Mouse (Mus musculus) myocyte (in vitro differentiated cells): Measurements from ENCODE around the gene Pcyox1. TPM values are rescaled to one million over a fixed set of nuclear protein-coding genes. Genes with fewer than 3 reads are reported as not detected.

Experiments
- H3K27me3 ChIP-seq: one replicate; pipeline ENCODE4 v1.6.1; 2011; ENCODE audit not compliant: control insufficient read depth, insufficient read depth, insufficient read length
- H3K36me3 ChIP-seq: one replicate; pipeline ENCODE4 v1.6.1; 2011; ENCODE audit not compliant: control insufficient read depth, insufficient read depth
- H3K4me2 ChIP-seq: one replicate; pipeline ENCODE4 v1.6.1; 2011; ENCODE audit warnings: low read depth, control low read depth
- H3K4me3 ChIP-seq: one replicate; pipeline ENCODE4 v1.5.1; 2011; ENCODE audit warnings: mild to moderate bottlenecking, control low read depth, moderate library complexity
- H3K79me2 ChIP-seq: one replicate; pipeline ENCODE4 v1.6.1; 2011; ENCODE audit not compliant: control insufficient read depth, insufficient read depth
- H3ac ChIP-seq: one replicate; pipeline ENCODE4 v1.6.1; 2011; ENCODE audit not compliant: control insufficient read depth, insufficient read length
- CEBPB ChIP-seq: IDR thresholded peaks from 2 replicates; pipeline ENCODE4 v1.6.1; 2011; ENCODE audit warnings: mild to moderate bottlenecking, moderate library complexity; ENCODE audit not compliant: poor library complexity, insufficient read depth, severe bottlenecking
- E2F4 ChIP-seq: IDR thresholded peaks from one replicate; pipeline ENCODE4 v1.6.1; 2011; ENCODE audit warnings: mild to moderate bottlenecking, control low read depth, moderate library complexity; ENCODE audit not compliant: insufficient read depth
- MAX ChIP-seq: IDR thresholded peaks from one replicate; pipeline ENCODE4 v1.6.1; 2011; ENCODE audit warnings: low read depth, mild to moderate bottlenecking, control low read depth
- MYOD1 ChIP-seq, 3 experiments: IDR thresholded peaks; one replicate each; pipeline ENCODE4 v1.6.1; 2011; ENCODE audit warnings: control low read depth in 2 of 3, low read depth in 2 of 3, mild to moderate bottlenecking in 2 of 3, moderate library complexity in 1 of 3; ENCODE audit not compliant: insufficient read length in 2 of 3, control insufficient read depth in 1 of 3
- MYOG ChIP-seq, 3 experiments: IDR thresholded peaks; one replicate each; pipeline ENCODE4 v1.6.1; 2011; ENCODE audit warnings: control low read depth in 2 of 3, low read depth in 2 of 3, mild to moderate bottlenecking in 2 of 3; ENCODE audit not compliant: insufficient read length in 2 of 3, control insufficient read depth in 1 of 3, insufficient read depth in 1 of 3
- POLR2A ChIP-seq: IDR thresholded peaks from one replicate; pipeline ENCODE4 v1.6.1; 2011; ENCODE audit warnings: low read depth, mild to moderate bottlenecking, control low read depth, moderate library complexity; ENCODE audit not compliant: insufficient read length
- POLR2AphosphoS2 ChIP-seq: IDR thresholded peaks from one replicate; pipeline ENCODE4 v1.6.1; 2011; ENCODE audit warnings: low read depth, control low read depth; ENCODE audit not compliant: insufficient read length
- REST ChIP-seq: IDR thresholded peaks from one replicate; pipeline ENCODE4 v1.6.1; 2011; ENCODE audit warnings: mild to moderate bottlenecking, control low read depth, moderate library complexity; ENCODE audit not compliant: insufficient read depth, insufficient read length
- SRF ChIP-seq: IDR thresholded peaks from one replicate; pipeline ENCODE4 v1.6.1; 2011; ENCODE audit warnings: low read depth; ENCODE audit not compliant: control insufficient read depth, insufficient read length
- TCF12 ChIP-seq: IDR thresholded peaks from one replicate; pipeline ENCODE4 v1.6.1; 2011; ENCODE audit warnings: mild to moderate bottlenecking, control low read depth; ENCODE audit not compliant: poor library complexity, insufficient read depth, severe bottlenecking
- TCF3 ChIP-seq: IDR thresholded peaks from one replicate; pipeline ENCODE4 v1.6.1; 2011; ENCODE audit warnings: low read depth, control low read depth; ENCODE audit not compliant: insufficient read length
- USF1 ChIP-seq: IDR thresholded peaks from one replicate; pipeline ENCODE4 v1.6.1; 2011; ENCODE audit warnings: low read depth, mild to moderate bottlenecking, control low read depth, moderate library complexity
- polyA plus RNA-seq: library from polyadenylated mRNA; unstranded; fragments of >200 nt; fragmentation: generic; extraction: Trizol; gene quantifications from one replicate; pipeline ENCODE4 v1.2.1, GENCODE M21; 2012; ENCODE audit warnings: missing spikeins

The Pcyox1 gene
- polyA plus RNA-seq, 1 experiment: 25.1 TPM

DNA sequence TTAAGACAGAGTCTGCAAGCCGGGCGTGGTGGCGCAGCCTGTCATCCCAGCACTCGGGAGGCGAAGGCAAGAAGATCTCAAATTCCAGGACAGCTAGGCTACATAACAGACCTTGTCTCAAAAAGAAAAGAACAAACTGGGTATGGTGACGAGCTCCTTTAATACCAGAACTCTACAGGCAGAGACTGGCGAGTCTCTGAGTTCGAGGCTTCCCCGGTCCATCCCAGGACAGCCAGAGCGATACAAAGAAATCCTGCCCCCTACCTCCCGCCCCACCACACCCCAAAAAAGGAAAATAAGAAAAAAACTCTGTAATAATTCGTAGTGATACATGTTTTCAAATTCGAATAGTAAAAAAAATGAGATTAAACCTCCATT lies 42.2 kb upstream of the Pcyox1 start:
- TF ChIP-seq MAX: no peak
- no peak for TF ChIP-seq MYOG (IDR thresholded peaks at IDR 0.05; ENCODE audit: control insufficient read depth in 1 of 3, insufficient read depth in 1 of 3, insufficient read length in 2 of 3, low read depth in 2 of 3)
- no peak for TF ChIP-seq POLR2A
- no peak for TF ChIP-seq CEBPB
- no peak for TF ChIP-seq SRF
- TF ChIP-seq POLR2AphosphoS2: no peak
- no peak for TF ChIP-seq TCF3
- TF ChIP-seq MYOD1 (IDR thresholded peaks at IDR 0.05; ENCODE audit: control insufficient read depth in 1 of 3, insufficient read length in 2 of 3, low read depth in 2 of 3): no peak
- no peak for TF ChIP-seq REST
- TF ChIP-seq E2F4: no peak
- no peak for TF ChIP-seq TCF12
- no peak for TF ChIP-seq USF1
- Histone ChIP-seq H3K4me3 (peak overlapping the region; percentile 74), H3K36me3 (peaks cover 10% of the 10 kb centered on the region), H3ac (peak overlapping the region; percentile 67), H3K27me3 (no peaks in the 10 kb centered on the region), H3K4me2 (peak overlapping the region; percentile 93), H3K79me2 (peaks cover 11% of the 10 kb centered on the region)

GRCm38 (mm10) chr6:86438272-86439118 lies 41.5 kb upstream of the Pcyox1 start, which contains the start of gene C87436:
TSS of gene C87436 (plus strand) at chr6:86438374.
- Histone ChIP-seq H3K4me3 (peak within 1 kb of the TSS; percentile 74), H3K27me3 (no peaks in the 10 kb centered on the region), H3K4me2 (peak within 1 kb of the TSS; percentile 97), H3ac (peak within 1 kb of the TSS; percentile 67), H3K36me3 (peaks cover 14% of the 10 kb centered on the region), H3K79me2 (peaks cover 11% of the 10 kb centered on the region)
- TF ChIP-seq POLR2AphosphoS2 (peak; percentile 95), TCF12 (no peak), CEBPB (no peak), MYOD1 (IDR thresholded peaks at IDR 0.05; ENCODE audit: control insufficient read depth in 1 of 3, insufficient read length in 2 of 3, low read depth in 2 of 3) (no peak), TCF3 (no peak), POLR2A (peak; percentile 68), MYOG (IDR thresholded peaks at IDR 0.05; ENCODE audit: control insufficient read depth in 1 of 3, insufficient read depth in 1 of 3, insufficient read length in 2 of 3, low read depth in 2 of 3) (peak in 1 of 3 experiments; percentile 11), USF1 (peak; percentile 100), REST (no peak), E2F4 (peak; percentile 64), MAX (peak; percentile 38), SRF (peak; percentile 77)

- TF ChIP-seq POLR2AphosphoS2 (peak; percentile 79), TCF12 (no peak), POLR2A (peak; percentile 21), CEBPB (no peak)
- Histone ChIP-seq H3K4me3 (peak overlapping the region; percentile 74), H3K27me3 (no peaks in the 10 kb centered on the region), H3K79me2 (peaks cover 11% of the 10 kb centered on the region), H3K36me3 (peaks cover 20% of the 10 kb centered on the region), H3ac (peak overlapping the region; percentile 67), H3K4me2 (peak overlapping the region; percentile 97)
Measured at GRCm38 (mm10) chr6:86437711-86438110, 40.8 kb upstream of the Pcyox1 start.

GRCm38 (mm10) chr6:86433696-86434095 lies 36.7 kb upstream of the Pcyox1 start:
- Histone ChIP-seq H3K4me2 (no peak overlapping the region), H3K27me3 (no peaks in the 10 kb centered on the region), H3K79me2 (no peaks in the 10 kb centered on the region), H3ac (no peak overlapping the region), H3K4me3 (no peak overlapping the region), H3K36me3 (peaks cover 46% of the 10 kb centered on the region)
- TF ChIP-seq TCF12 (no peak), E2F4 (no peak), REST (no peak), TCF3 (no peak), SRF (no peak), MAX (no peak), CEBPB (no peak), POLR2AphosphoS2 (no peak), POLR2A (no peak), MYOG (IDR thresholded peaks at IDR 0.05; ENCODE audit: control insufficient read depth in 1 of 3, insufficient read depth in 1 of 3, insufficient read length in 2 of 3, low read depth in 2 of 3) (no peak), MYOD1 (IDR thresholded peaks at IDR 0.05; ENCODE audit: control insufficient read depth in 1 of 3, insufficient read length in 2 of 3, low read depth in 2 of 3) (no peak), USF1 (no peak)

DNA sequence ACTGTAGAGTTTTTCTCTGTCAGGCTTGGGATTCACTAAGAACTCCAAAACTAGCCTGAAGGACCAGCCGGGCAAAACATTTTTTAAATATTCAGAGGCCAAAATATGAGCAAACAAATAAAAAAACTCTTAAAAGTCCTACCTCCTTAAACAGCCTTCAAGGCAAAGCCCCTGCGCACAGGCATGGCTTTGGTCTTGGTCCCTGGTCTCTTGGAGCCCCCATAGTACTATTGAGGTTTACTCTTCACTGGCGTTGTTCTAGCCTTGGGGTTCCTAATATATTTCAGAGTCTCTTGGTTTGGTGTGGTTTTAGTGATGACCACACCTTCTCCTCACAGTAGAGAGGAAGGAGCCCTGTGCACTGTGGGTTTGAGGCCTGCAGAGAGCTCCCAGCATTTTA lies 34.6 kb upstream of the Pcyox1 start:
- H3K27me3 ChIP-seq: no peaks in the 10 kb centered on the region
- H3ac ChIP-seq: no peak overlapping the region
- H3K4me3 ChIP-seq: no peak overlapping the region
- TF ChIP-seq POLR2A (no peak), USF1 (no peak), MYOD1 (IDR thresholded peaks at IDR 0.05; ENCODE audit: control insufficient read depth in 1 of 3, insufficient read length in 2 of 3, low read depth in 2 of 3) (no peak), TCF12 (no peak), MYOG (IDR thresholded peaks at IDR 0.05; ENCODE audit: control insufficient read depth in 1 of 3, insufficient read depth in 1 of 3, insufficient read length in 2 of 3, low read depth in 2 of 3) (no peak), SRF (no peak), REST (no peak), TCF3 (no peak), CEBPB (no peak), E2F4 (no peak), MAX (no peak), POLR2AphosphoS2 (no peak)
- peaks cover 68% of the 10 kb centered on the region for H3K36me3 ChIP-seq
- no peak overlapping the region for H3K4me2 ChIP-seq
- no peaks in the 10 kb centered on the region for H3K79me2 ChIP-seq
